Mouse (Mus musculus): ENCODE results near the gene Izumo4.
A peak's percentile ranks its signal among the peaks of the same experiment; 100 is the strongest.

DNA sequence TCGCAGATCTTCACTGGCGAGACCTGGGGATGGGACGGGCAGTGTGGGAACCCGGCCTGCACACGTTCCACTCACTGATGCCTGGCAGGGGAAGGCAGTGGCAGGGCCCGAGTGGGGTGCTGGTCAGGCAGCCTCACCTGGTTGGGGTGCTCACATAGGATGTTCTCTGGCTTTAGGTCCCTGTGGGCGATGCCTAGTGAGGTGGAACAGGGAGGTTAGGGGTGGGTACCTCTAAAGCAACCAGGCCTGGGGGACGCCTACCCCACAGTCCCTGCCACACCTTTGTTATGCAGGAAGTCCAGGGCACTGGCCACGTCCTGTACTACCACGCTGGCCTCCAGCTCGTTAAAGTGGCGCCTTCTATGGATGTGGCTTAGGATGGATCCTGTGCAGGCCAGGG lies 33.0 kb upstream of the Izumo4 start:
- no peak for TF ChIP-seq POLR2AphosphoS2 (IDR thresholded peaks at IDR 0.05; ENCODE audit: insufficient read length, low read depth)
- no peak for TF ChIP-seq CEBPB (IDR thresholded peaks at IDR 0.05; ENCODE audit: insufficient read depth, poor library complexity, severe bottlenecking)
- peak; percentile 28 for TF ChIP-seq POLR2A (IDR thresholded peaks at IDR 0.05; ENCODE audit: insufficient read length, low read depth)

Data from myocyte (in vitro differentiated cells).